Mouse (Mus musculus): ENCODE measurements around the gene Alx3. TPM values are rescaled to one million over a fixed set of nuclear protein-coding genes. Genes with fewer than 3 reads are reported as not detected.
A peak's percentile ranks its signal among the peaks of the same experiment; 100 is the strongest.

The Alx3 gene
- 0.10 and 0.19 TPM in 2 replicates for polyA plus RNA-seq (2015; fragmentation: Nextera tagmentation; extraction: Ambion mirVana)

DNA sequence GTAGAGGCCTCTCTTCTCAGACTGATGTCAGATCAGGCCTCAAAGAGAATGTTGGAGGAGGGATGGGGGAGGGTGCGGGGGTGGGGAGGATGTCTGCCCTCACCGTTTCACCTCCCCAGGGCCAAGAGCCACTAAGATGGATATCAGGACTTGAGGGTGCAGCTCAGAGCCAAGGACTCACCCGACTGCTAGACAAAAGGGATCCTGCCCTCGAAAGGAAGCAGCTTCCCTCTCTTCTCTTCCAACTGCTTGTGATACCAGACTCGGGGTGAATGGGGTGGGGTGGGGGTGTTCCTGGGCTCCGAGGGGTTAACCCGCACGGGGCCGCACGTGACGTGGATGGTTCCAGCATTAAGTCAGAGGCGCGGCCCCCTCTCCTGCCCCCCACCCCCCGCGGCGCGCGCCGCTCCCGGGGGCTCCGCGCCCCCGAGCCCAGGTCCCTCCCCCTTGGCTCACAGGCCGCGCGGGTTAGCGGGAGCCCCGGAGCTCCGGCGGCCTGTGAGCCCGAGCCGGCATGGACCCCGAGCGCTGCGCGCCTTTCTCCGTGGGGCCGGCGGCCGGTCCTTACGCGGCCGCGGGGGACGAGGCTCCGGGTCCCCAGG lies at the start of gene Alx3:
TSS of gene Alx3 (plus strand) at position 370 of the 602 bp plus-strand sequence.
- Histone ChIP-seq H3K4me1 (peaks cover 22% of the 10 kb centered on the region), H3K9ac (peak within 1 kb of the TSS; percentile 43), H3K36me3 (no peaks in the 10 kb centered on the region), H3K9me3 (replicated peaks) (no peaks in the 10 kb centered on the region), H3K27ac (no peak within 1 kb of the TSS), H3K4me2 (peak within 1 kb of the TSS; percentile 70), H3K27me3 (peaks cover 97% of the 10 kb centered on the region), H3K4me3 (replicated peaks) (peak within 1 kb of the TSS; percentile 41)
- WGBS: 1% methylated on average over 42 of the region's 46 CpGs
- ATAC-seq (replicated peaks; ENCODE audit: low FRiP score): peak; percentile 16; the same call in 1 of the 2 replicates

DNA sequence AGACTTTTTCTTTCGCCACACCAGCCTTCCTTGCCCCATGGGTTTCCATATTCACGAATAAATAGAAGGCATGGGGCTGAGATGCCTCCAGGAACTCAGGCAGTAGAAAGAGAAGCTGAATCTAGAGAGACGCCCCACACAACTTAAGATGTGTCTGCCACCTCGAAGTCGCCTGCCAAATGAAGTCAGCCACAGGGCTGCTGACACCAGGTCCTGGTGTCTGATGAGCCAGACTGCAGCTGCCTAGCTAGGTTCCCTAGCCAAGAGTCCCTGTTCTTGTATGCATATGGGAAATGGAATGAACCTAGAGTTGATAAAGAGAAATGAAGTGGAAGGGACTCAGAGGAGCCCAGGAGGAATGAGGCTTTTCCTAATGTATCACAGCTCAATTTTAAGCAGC lies 49.6 kb upstream of the Alx3 start:
- H3K4me3 ChIP-seq (replicated peaks): no peak overlapping the region
- no peak for ATAC-seq (replicated peaks; ENCODE audit: low FRiP score)
- peaks cover 95% of the 10 kb centered on the region for H3K27me3 ChIP-seq
- H3K4me2 ChIP-seq: no peak overlapping the region
- no peaks in the 10 kb centered on the region for H3K9me3 ChIP-seq (replicated peaks)
- no peak overlapping the region for H3K27ac ChIP-seq
- no peak overlapping the region for H3K9ac ChIP-seq
- H3K36me3 ChIP-seq: no peaks in the 10 kb centered on the region
- 36% methylated on average over 5 of the region's 5 CpGs for WGBS
- H3K4me1 ChIP-seq: peaks cover 30% of the 10 kb centered on the region

DNA sequence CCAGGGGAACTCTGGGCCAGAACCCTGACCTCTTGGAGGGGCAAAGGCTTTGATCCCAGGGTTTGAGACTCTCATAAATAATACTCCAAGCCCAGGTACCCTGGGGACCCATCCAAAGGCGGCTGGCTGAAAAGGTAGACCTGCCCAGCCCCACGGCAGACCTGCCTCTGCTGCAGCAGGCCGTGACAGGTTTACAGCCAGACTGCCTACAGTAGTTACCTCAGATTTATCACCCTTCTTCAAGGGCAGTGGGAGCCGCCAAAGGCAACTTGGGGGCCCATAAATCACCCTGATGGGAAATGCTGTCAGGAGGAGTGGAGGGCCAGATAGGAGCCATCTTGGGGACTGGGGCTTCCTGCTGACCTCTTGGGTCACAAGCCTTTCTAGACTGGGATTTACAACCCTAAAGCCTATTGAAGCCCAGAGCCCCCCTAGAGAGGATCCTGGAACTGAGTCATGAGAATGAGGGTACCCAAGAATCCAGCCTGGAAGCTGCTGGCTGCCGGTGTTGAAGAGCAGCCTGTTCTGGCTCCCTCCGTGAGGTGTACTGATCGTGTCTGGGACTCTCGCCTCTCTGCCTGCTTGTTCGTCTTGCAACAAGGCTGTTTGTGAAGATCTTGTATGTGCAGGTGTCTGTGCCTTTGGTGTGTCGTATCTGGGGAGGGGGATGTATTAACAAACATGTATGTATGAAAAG lies 49.0 kb upstream of the Alx3 start:
- Histone ChIP-seq H3K27ac (no peak overlapping the region), H3K4me1 (peaks cover 30% of the 10 kb centered on the region), H3K27me3 (peaks cover 95% of the 10 kb centered on the region), H3K9ac (no peak overlapping the region), H3K4me2 (no peak overlapping the region), H3K36me3 (no peaks in the 10 kb centered on the region), H3K4me3 (replicated peaks) (no peak overlapping the region), H3K9me3 (replicated peaks) (no peaks in the 10 kb centered on the region)
- ATAC-seq (replicated peaks; ENCODE audit: low FRiP score): peak; percentile 95
- WGBS: 16% methylated on average over 10 of the region's 10 CpGs

DNA sequence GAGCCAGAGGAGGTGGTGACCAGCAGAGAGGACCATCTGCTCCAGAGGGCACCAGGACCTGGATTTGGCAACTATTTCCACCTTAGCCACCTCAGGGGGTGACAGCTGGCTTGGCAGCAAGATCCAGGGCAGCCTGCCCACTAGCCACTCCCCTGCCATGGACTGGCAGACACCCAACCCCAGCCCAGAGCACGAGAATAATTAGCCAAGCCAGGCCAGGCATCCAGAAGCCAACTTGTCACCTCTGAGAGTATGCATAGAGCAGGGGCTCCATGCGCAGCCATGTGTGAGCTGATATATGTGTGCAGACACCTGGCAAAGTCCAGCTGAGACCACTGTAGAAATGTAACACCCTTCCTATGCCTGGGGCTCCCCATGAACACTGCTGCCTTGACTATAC lies 47.9 kb upstream of the Alx3 start:
- Histone ChIP-seq H3K9ac (no peak overlapping the region), H3K4me3 (replicated peaks) (no peak overlapping the region), H3K36me3 (no peaks in the 10 kb centered on the region), H3K4me2 (no peak overlapping the region), H3K9me3 (replicated peaks) (no peaks in the 10 kb centered on the region), H3K27me3 (peaks cover 94% of the 10 kb centered on the region), H3K4me1 (peaks cover 30% of the 10 kb centered on the region), H3K27ac (no peak overlapping the region)
- ATAC-seq (replicated peaks; ENCODE audit: low FRiP score): no peak
- 53% methylated on average over 2 of the region's 2 CpGs for WGBS

GRCm38 (mm10) chr3:107550409-107551049 lies 44.3 kb upstream of the Alx3 start:
- no peak overlapping the region for H3K4me3 ChIP-seq (replicated peaks)
- no peak overlapping the region for H3K4me2 ChIP-seq
- H3K9me3 ChIP-seq (replicated peaks): no peaks in the 10 kb centered on the region
- no peak overlapping the region for H3K9ac ChIP-seq
- peaks cover 96% of the 10 kb centered on the region for H3K27me3 ChIP-seq
- ATAC-seq (replicated peaks; ENCODE audit: low FRiP score): no peak
- WGBS: 74% methylated on average over 17 of the region's 17 CpGs
- H3K36me3 ChIP-seq: no peaks in the 10 kb centered on the region
- peaks cover 24% of the 10 kb centered on the region for H3K4me1 ChIP-seq
- H3K27ac ChIP-seq: no peak overlapping the region

- Histone ChIP-seq H3K27ac (no peak within 1 kb of the TSS), H3K9ac (no peak within 1 kb of the TSS), H3K4me1 (peaks cover 4% of the 10 kb centered on the region; the same call in 1 of the 2 replicates), H3K9me3 (replicated peaks) (no peaks in the 10 kb centered on the region), H3K36me3 (no peaks in the 10 kb centered on the region), H3K27me3 (peaks cover 99% of the 10 kb centered on the region), H3K4me3 (replicated peaks) (no peak within 1 kb of the TSS), H3K4me2 (no peak within 1 kb of the TSS)
- 86% methylated on average over 2 of the region's 2 CpGs for WGBS
- ATAC-seq (replicated peaks; ENCODE audit: low FRiP score): no peak
These were observed 40.0 kb upstream of the Alx3 start, which contains the start of gene Ubl4b for GRCm38 (mm10) chr3:107554842-107555241. Gene Ubl4b (minus strand): TSS chr3:107555073.

- ATAC-seq (replicated peaks; ENCODE audit: low FRiP score): no peak
- Histone ChIP-seq H3K27me3 (peaks cover 90% of the 10 kb centered on the region), H3K4me2 (no peak overlapping the region)
These were observed 36.1 kb upstream of the Alx3 start for GRCm38 (mm10) chr3:107558740-107559139.

GRCm38 (mm10) chr3:107559183-107559582 lies 35.6 kb upstream of the Alx3 start:
- Histone ChIP-seq H3K9me3 (replicated peaks) (no peaks in the 10 kb centered on the region), H3K4me2 (no peak overlapping the region), H3K27me3 (peaks cover 88% of the 10 kb centered on the region), H3K4me3 (replicated peaks) (no peak overlapping the region), H3K36me3 (no peaks in the 10 kb centered on the region), H3K4me1 (peaks cover 10% of the 10 kb centered on the region; the same call in 1 of the 2 replicates), H3K27ac (no peak overlapping the region), H3K9ac (no peak overlapping the region)
- WGBS: 10% methylated on average over 3 of the region's 3 CpGs
- peak; percentile 75 for ATAC-seq (replicated peaks; ENCODE audit: low FRiP score)

More at GRCm38 (mm10) chr3:107558740-107559139, 36.1 kb upstream of the Alx3 start:
- Histone ChIP-seq H3K27ac (no peak overlapping the region), H3K4me1 (peaks cover 8% of the 10 kb centered on the region; the same call in 1 of the 2 replicates), H3K4me3 (replicated peaks) (no peak overlapping the region), H3K36me3 (no peaks in the 10 kb centered on the region), H3K9ac (no peak overlapping the region), H3K9me3 (replicated peaks) (no peaks in the 10 kb centered on the region)
- 28% methylated on average over 3 of the region's 3 CpGs for WGBS

GRCm38 (mm10) chr3:107562104-107562503 lies 32.7 kb upstream of the Alx3 start:
- Histone ChIP-seq H3K4me2 (no peak overlapping the region), H3K27ac (no peak overlapping the region), H3K27me3 (peaks cover 78% of the 10 kb centered on the region), H3K9ac (no peak overlapping the region), H3K4me1 (peaks cover 10% of the 10 kb centered on the region; the same call in 1 of the 2 replicates), H3K36me3 (no peaks in the 10 kb centered on the region), H3K9me3 (replicated peaks) (no peaks in the 10 kb centered on the region), H3K4me3 (replicated peaks) (no peak overlapping the region)
- ATAC-seq (replicated peaks; ENCODE audit: low FRiP score): no peak
- WGBS: 27% methylated on average over 2 of the region's 2 CpGs

GRCm38 (mm10) chr3:107562591-107562990 lies 32.2 kb upstream of the Alx3 start:
- H3K4me3 ChIP-seq (replicated peaks): no peak overlapping the region

GRCm38 (mm10) chr3:107563880-107564279 lies 31.0 kb upstream of the Alx3 start:
- H3K4me1 ChIP-seq: peaks cover 10% of the 10 kb centered on the region; the same call in 1 of the 2 replicates
- 45% methylated on average over 4 of the region's 4 CpGs for WGBS

More at GRCm38 (mm10) chr3:107562591-107562990, 32.2 kb upstream of the Alx3 start:
- H3K27me3 ChIP-seq: peaks cover 77% of the 10 kb centered on the region
- H3K4me1 ChIP-seq: peaks cover 10% of the 10 kb centered on the region; the same call in 1 of the 2 replicates
- 46% methylated on average over 4 of the region's 4 CpGs for WGBS
- no peak overlapping the region for H3K4me2 ChIP-seq
- no peaks in the 10 kb centered on the region for H3K9me3 ChIP-seq (replicated peaks)
- H3K36me3 ChIP-seq: no peaks in the 10 kb centered on the region
- no peak for ATAC-seq (replicated peaks; ENCODE audit: low FRiP score)
- H3K27ac ChIP-seq: no peak overlapping the region
- H3K9ac ChIP-seq: no peak overlapping the region

GRCm38 (mm10) chr3:107565331-107565730 lies 29.5 kb upstream of the Alx3 start:
- Histone ChIP-seq H3K4me1 (peaks cover 10% of the 10 kb centered on the region; the same call in 1 of the 2 replicates), H3K36me3 (no peaks in the 10 kb centered on the region), H3K9me3 (replicated peaks) (no peaks in the 10 kb centered on the region), H3K27me3 (peaks cover 76% of the 10 kb centered on the region), H3K4me3 (replicated peaks) (no peak overlapping the region), H3K9ac (no peak overlapping the region), H3K27ac (no peak overlapping the region), H3K4me2 (no peak overlapping the region)
- ATAC-seq (replicated peaks; ENCODE audit: low FRiP score): no peak
- WGBS: 13% methylated on average over 3 of the region's 3 CpGs

More at GRCm38 (mm10) chr3:107563880-107564279, 31.0 kb upstream of the Alx3 start:
- H3K9ac ChIP-seq: no peak overlapping the region
- peaks cover 76% of the 10 kb centered on the region for H3K27me3 ChIP-seq
- H3K36me3 ChIP-seq: no peaks in the 10 kb centered on the region
- H3K9me3 ChIP-seq (replicated peaks): no peaks in the 10 kb centered on the region
- ATAC-seq (replicated peaks; ENCODE audit: low FRiP score): no peak
- no peak overlapping the region for H3K4me3 ChIP-seq (replicated peaks)
- no peak overlapping the region for H3K27ac ChIP-seq
- H3K4me2 ChIP-seq: no peak overlapping the region
